Mouse (Mus musculus) E14TG2a.4 (cell line): Measurements from ENCODE around the gene Slc44a3.

Source experiments
- CTCF ChIP-seq: conservative IDR thresholded peaks from 2 replicates; pipeline ENCODE4 v1.5.1; 2014; ENCODE audit warnings: low read length
- NANOG ChIP-seq: IDR thresholded peaks from 2 replicates; pipeline ENCODE4 v1.6.1; 2014; ENCODE audit warnings: borderline replicate concordance, low read length, mixed read lengths

DNA sequence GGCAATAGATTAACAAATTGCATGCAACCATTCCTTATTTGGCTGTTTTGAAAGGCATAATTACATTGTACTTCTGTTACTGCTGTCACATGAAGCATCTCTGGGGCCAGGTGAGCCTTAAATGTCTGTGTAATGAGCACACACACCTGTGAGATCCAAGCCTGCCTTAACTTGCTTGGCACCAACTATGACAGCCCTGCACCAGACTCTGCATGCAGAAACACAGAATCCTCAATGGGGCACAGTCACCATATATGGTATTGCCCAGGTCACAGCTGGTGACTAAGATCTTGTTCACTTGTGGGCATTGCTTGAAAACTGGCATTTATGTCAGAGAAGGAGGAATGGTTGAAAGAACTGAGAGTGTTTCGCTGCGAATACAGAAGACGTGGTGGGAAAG lies 69.4 kb downstream of the Slc44a3 start:
- TF ChIP-seq CTCF (no peak), NANOG (no peak)
